Mouse (Mus musculus): ENCODE measurements around the gene Prkcsh.

DNA sequence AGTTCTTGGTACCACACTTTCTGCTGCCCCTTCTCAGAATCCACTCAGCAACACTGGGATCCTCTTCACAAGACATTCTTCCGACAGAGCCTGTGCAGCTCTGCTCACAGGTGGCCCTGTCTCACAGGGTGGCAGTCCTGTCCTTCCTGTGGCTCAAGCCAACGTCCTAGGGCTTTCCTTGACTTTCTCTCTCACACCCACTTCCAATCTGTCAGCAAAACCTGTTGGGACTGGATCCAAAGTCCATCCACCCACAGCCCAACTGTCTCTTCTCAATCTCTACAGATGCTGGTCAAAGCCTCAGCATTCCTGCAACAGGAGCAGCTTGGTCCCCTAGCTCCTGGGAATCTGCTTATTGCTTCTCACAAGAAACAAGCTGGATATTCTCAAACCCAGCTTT, 58.7 kb downstream of the Prkcsh start:
- TF ChIP-seq CTCF (IDR thresholded peaks at IDR 0.05; ENCODE audit: low read depth) (no peak), EP300 (IDR thresholded peaks at IDR 0.05; ENCODE audit: low read depth) (no peak)

Measured in liver, embryonic 14.5 days (tissue).